Mouse (Mus musculus) kidney, adult 9 months (tissue): ENCODE measurements around the gene Slc41a3.
A peak's percentile ranks its signal among the peaks of the same experiment; 100 is the strongest.

Experiments used
- DNase-seq: peaks from one replicate; pipeline ENCODE4 v3.0.0; 2022

Gene Slc41a3

DNA sequence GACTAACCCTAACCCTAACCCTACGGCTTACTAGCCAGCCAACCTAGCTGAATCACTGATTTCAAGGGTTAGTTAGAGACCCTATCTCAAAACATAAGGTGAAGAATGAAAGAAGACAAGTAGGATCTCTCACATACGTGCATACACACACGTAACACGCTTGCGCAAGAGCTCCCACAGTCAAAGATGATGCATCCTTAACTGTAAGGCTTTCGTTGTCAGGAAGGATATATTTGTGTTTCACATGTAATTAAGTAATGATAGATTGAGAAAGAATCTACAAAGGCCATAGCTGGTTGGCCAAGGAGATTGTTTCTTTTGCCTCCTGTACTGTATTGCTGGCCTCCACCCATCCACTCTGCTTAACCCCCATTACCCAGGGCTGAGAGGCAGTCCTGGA lies 83.5 kb downstream of the Slc41a3 start:
- no peak for DNase-seq

DNA sequence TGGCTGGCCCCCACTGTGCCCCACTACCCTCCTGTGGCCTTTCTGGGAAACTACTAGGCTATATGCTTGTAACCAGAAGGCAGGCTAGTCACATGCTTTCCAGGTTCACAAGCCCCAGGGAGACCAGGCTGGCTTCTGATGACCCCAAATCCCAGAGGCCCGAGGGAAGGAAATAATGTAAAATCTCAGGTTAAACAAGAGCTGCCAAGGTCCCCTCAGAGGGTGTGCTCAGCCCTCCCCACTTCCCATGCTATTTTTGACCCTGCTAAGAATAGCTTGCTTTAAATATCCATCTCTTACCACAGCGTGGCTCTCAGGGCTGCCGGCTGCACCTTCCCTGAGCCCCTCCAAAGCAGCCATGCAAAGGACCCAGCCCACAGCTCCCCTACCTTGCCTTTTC lies 84.2 kb downstream of the Slc41a3 start:
- peak; percentile 32 for DNase-seq

DNA sequence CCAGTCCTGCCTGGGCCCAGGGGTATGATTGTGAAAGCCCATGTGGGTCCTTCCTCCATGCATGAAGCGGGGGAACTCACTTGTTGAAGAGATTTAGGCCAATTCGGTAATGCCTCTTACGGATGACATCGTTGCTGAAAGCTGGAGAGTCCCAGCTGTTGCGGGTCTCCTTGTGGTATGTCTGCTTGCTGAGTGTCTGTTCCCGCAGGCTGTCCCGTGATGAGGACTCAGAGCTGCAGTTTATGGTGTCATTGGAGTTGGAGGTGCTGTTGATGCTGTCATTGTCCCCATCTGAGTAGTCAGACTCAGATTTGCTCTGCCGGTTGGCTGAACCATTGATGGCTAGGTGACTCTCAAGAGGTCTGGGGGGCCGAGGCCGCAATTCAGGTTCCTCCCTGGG lies 85.0 kb downstream of the Slc41a3 start:
- DNase-seq, result no peak

DNA sequence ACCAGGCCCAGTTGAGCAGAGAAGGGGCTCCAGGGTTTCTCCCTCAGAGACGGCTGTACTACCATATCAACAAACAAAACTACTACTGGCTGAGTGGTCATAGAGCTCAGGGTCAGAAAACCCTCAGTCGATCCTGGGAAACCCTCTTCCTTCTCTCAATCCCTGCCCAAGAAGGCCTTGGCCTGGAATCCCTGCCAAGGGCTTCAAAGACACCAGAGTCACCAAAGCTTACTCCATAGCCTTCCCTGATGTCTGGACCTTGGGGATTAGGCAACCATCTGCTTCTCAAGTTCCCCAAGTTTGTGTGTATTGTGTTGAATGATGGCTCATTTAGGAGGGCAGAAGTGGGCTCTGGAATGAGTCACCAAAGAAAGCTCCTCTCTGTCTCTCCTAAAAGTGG lies 87.4 kb downstream of the Slc41a3 start:
- DNase-seq, result no peak

DNA sequence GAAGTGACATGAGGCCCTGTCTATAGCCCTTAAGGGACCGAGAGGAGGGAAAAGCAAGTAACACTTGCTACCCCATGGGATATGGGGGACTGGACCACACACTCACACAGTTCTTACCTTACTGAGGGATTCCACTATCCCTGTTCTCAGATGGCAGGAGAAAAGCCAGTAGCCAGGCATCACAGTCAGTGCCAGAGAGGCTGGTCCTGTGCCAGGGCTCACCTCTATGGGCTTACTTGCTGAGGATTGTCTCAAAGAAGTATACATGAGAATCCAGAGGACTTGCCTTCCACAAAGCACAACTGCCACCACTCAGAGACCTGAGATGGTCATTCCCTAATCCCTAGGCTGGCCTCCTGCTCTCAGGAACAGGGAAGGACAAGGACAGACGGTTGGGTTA lies 87.9 kb downstream of the Slc41a3 start:
- no peak for DNase-seq

DNA sequence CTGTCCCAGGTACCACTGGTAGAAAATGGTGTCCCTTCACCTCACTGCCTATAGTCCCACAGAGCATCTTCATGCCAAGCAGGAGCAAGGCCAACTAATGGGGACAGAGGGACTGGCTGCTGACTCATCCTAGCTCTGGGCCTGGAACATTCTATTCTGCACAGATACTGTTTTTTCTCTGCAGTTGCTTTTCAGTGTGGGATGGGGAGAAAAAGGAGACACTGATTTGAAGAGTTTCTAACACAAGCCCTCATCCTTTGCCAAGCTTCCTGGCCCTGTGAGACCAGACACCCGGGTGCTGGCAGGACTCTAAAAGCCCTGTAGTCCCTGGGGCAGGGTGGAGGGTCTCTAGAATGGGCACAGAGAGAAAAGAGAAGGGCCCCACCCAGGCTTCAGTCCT lies 91.2 kb downstream of the Slc41a3 start:
- no peak for DNase-seq
